Mouse (Mus musculus) layer of hippocampus, postnatal 14 days (tissue): Measurements from ENCODE around the gene Mgmt. TPM values are rescaled to one million over a fixed set of nuclear protein-coding genes. Genes with fewer than 3 reads are reported as not detected.
A peak's percentile ranks its signal among the peaks of the same experiment; 100 is the strongest.

Experiments used
- DNase-seq, 2 experiments: peaks; one replicate each; pipeline ENCODE4 v3.0.0; 2021 to 2022; ENCODE audit warnings: low spot score in 2 of 2, mixed read lengths in 1 of 2
- total RNA-seq, 2 experiments: library from RNA; stranded (reverse); gene quantifications; 2 replicates each; pipeline ENCODE4 v1.2.3; 2021

Gene Mgmt
- total RNA-seq, 2 experiments from 2014 or later: 0.60 to 0.90 TPM

DNA sequence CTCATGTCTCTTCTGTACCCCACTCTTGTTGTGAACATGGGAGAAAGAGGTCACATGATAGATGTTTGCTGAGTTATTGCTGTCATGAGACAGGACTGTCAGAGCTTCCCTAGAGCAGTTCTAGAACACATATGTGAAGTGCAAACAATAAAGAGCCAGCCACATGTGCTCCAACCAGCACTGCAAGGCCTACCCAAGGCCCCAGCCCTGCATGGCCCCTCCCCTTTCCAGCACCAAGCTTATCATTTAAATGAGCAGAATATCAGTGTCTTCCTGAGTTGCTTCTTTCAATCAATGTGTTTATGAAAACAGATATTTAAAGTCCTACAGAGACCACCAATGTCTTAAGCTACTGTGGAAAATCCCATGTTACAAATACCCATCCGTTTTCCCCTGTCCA lies 201.3 kb downstream of the Mgmt start:
- DNase-seq: no peak

- DNase-seq: peak in 1 of 2 experiments; percentile 36
Measured at GRCm38 (mm10) chr7:137099766-137100165, 205.4 kb downstream of the Mgmt start.

DNA sequence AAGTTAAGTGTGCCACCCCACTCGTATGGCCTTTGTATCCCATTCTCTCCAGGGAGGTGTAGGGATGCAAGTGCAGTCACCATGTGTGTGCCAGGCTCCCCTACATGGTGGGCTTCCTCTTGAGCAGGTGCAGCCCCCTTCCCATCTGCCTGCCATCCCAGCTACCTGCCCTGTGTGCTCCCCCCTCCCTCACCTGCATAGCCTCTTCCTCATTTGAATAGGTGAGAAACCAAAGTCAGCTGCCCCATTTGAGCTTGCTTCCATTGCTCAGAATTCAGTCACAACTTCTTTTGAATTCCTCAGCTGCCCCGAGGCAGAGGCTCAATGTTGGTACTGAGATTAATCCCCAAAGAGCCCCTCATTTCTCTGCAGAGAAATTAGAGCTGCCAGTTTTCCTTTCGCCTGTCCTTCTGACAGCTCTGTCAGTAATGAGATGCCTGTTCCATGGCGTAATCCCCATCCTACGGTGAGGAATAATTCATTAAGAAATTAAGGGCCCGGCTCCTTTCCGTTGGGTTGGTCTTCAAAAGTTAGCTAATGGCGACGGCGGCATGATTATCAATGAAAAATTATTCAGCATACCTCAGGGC lies 208.3 kb downstream of the Mgmt start:
- DNase-seq: no peak

DNA sequence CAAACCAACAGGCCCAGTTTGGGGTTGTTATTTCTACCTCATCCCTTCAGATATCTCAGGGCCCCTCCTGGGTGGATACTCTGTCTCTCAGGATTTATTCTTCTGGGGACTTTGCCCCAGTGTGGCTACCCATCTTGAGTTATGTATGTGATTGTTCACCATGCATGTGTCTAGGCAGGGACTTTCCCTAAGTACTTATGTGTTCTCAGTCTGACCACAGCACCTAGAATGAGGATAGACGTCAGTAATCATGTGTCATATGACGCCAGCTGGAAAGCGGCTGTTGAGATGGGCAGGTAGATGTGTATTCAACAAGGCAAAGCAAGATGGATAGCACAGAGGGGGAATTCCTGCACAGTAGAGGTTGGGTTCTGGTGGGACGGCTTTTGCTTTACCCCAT lies 217.7 kb downstream of the Mgmt start:
- DNase-seq: no peak

- DNase-seq: no peak
Measured at GRCm38 (mm10) chr7:137116246-137116645, 221.8 kb downstream of the Mgmt start.

- DNase-seq: peak in 1 of 2 experiments; percentile 32
Measured at GRCm38 (mm10) chr7:137121243-137121858, 226.9 kb downstream of the Mgmt start.

DNA sequence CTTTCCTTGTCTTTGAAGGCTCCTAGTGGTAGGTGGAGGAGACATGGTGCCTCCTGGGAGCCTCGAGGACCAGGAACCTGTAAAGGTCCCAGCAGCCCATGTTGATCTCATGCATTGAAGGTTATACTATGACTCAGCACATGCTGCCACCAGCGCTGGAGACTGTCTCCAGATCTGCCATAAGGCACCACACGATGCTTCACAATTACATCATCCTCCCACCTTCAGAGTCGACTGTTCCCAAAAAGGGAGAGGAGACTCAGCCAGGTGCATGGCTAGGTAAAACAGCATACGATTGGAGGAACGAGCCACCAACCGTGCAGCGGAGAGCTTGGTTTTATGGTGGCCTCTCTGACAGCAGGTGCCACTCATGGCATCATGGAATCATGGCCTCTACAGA lies 234.3 kb downstream of the Mgmt start:
- DNase-seq: no peak

DNA sequence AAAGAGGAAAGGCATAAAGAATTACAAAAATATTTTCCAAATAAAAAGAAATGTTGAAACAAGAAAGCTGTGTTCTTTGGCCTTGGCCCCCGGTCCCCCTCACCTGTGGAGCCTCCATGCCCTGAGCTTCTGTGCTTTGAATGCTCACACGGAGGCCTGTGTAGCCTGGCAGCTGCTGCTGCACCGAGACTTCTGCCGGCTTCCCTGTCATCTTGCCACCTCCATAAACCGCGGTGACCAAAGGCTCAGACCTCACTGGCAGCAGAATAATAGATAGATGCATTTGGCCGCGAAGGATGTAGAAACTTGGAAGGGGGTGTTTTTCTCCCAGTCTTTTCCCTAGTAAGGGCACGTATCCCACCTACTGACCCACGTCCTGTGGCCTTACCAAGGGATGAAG lies 235.8 kb downstream of the Mgmt start:
- DNase-seq: no peak

GRCm38 (mm10) chr7:137131957-137132356 lies 237.5 kb downstream of the Mgmt start:
- DNase-seq: no peak

DNA sequence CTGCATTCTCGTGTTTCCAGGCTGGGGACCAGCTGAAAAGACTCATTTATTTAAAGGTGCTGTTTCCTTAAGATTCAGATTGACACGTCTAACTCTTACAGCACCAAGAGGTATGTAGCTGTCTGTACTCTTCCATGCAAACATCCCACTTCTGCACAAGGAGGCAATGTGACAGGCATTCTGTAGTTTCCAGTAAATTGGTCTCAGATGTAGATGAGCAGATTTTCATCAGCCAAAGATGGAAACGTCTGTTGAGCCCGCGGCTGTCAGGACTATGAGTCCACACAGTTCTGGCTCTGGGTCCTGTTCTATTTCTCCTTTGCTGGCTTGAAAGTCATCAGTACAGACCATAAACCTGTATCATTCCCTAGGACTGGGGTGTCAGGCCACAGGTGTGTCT lies 243.7 kb downstream of the Mgmt start:
- no peak for DNase-seq

- DNase-seq: no peak
Measured at GRCm38 (mm10) chr7:137140321-137140720, 245.9 kb downstream of the Mgmt start.

- DNase-seq: no peak
Measured at GRCm38 (mm10) chr7:137141386-137141785, 247.0 kb downstream of the Mgmt start.

- peak; percentile 19 to 52 for DNase-seq
Measured at GRCm38 (mm10) chr7:137147101-137147500, 252.7 kb downstream of the Mgmt start.

GRCm38 (mm10) chr7:137151854-137152253 lies 257.4 kb downstream of the Mgmt start:
- no peak for DNase-seq

GRCm38 (mm10) chr7:137154623-137155022 lies 260.2 kb downstream of the Mgmt start:
- DNase-seq: no peak

- no peak for DNase-seq
Measured at GRCm38 (mm10) chr7:137159086-137159485, 264.7 kb downstream of the Mgmt start.

GRCm38 (mm10) chr7:137172278-137172677 lies 277.9 kb downstream of the Mgmt start:
- no peak for DNase-seq
